Mouse (Mus musculus) skeletal muscle tissue, postnatal 0 days (tissue): ENCODE measurements around the gene Kctd10. TPM values are rescaled to one million over a fixed set of nuclear protein-coding genes. Genes with fewer than 3 reads are reported as not detected.

Source experiments
- microRNA-seq, 2 experiments: library from miRNA; unstranded; fragments of <30 nt; microRNA quantifications; one replicate each; pipeline ENCODE4; 2016
- polyA plus RNA-seq: library from polyadenylated mRNA; unstranded; fragments of >200 nt; fragmentation: Nextera tagmentation; extraction: Ambion mirVana; gene quantifications from 2 replicates; pipeline ENCODE4 v1.2.1, GENCODE M21; 2015

Gene Kctd10
- 32.5 and 38.9 TPM in 2 replicates for polyA plus RNA-seq

GRCm38 (mm10) chr5:114380209-114381012, at the start of gene Kctd10, which contains the start of gene Ube3b:
Gene Kctd10, minus strand, starts transcription at chr5:114380508.
Gene Ube3b, plus strand, starts transcription at chr5:114380607.

Small RNA genes lying within 50 kb of the gene (microRNA-seq; reads per million reads assigned to microRNA genes)
- 0 to 0.20 reads per million in 2 experiments for gene Mir7027

Other genes starting within 250 kb of the Kctd10 start
- gene Acacb, start 234.0 kb downstream of the Kctd10 start, polyA plus RNA-seq: 9.2 and 12.0 TPM in 2 replicates
- gene Foxn4, start 106.7 kb downstream of the Kctd10 start, polyA plus RNA-seq: not detected in 2 replicates
- 1.5 and 1.6 TPM in 2 replicates for gene Myo1h, start 91.3 kb downstream of the Kctd10 start, polyA plus RNA-seq
- gene Ube3b, start 99 bp upstream of the Kctd10 start, polyA plus RNA-seq: 26.0 and 26.4 TPM in 2 replicates
- 15.1 and 15.5 TPM in 2 replicates for gene Mmab, start 63.6 kb upstream of the Kctd10 start, polyA plus RNA-seq
- 12.1 and 16.6 TPM in 2 replicates for gene Mvk, start 63.8 kb upstream of the Kctd10 start, polyA plus RNA-seq
- gene Fam222a, start 187.5 kb upstream of the Kctd10 start, polyA plus RNA-seq: 0.32 and 0.50 TPM in 2 replicates